Mouse (Mus musculus) CH12.LX (cell line): ENCODE data around the gene Kif26b. TPM values are rescaled to one million over a fixed set of nuclear protein-coding genes. Genes with fewer than 3 reads are reported as not detected.

Source experiments
- DNase-seq: peaks from one replicate; pipeline ENCODE4 v3.0.0-alpha.2; 2013; ENCODE audit errors: extremely low read depth
- H3K27ac ChIP-seq: 2 replicates; pipeline ENCODE4 v1.5.1; 2012; ENCODE audit warnings: low read depth, mild to moderate bottlenecking, control low read depth, moderate library complexity; ENCODE audit not compliant: insufficient read depth
- H3K27me3 ChIP-seq: replicated peaks from 2 replicates; pipeline ENCODE3; 2012; ENCODE audit warnings: inconsistent platforms
- H3K36me3 ChIP-seq, 2 experiments: replicated peaks in 1 of 2; 2 replicates each; pipeline versions ENCODE3 to v1.6.1; 2012; ENCODE audit warnings: inconsistent platforms in 1 of 2, low read length in 1 of 2, mild to moderate bottlenecking in 1 of 2, mixed read lengths in 1 of 2, moderate library complexity in 1 of 2; ENCODE audit not compliant: control insufficient read depth in 1 of 2, insufficient read depth in 1 of 2
- H3K4me1 ChIP-seq, 2 experiments: 2 replicates each; pipeline ENCODE4 v1.6.1; 2012; ENCODE audit warnings: inconsistent platforms in 1 of 2, moderate library complexity in 1 of 2; ENCODE audit not compliant: insufficient read depth in 2 of 2, control insufficient read depth in 1 of 2
- H3K4me2 ChIP-seq: 2 replicates; pipeline ENCODE4 v1.6.1; 2012; ENCODE audit warnings: low read depth, mild to moderate bottlenecking, control low read depth; ENCODE audit not compliant: poor library complexity, insufficient read depth, severe bottlenecking
- H3K4me3 ChIP-seq, 3 experiments: fragments of 150-350 bp in 1 of 3; sonication (generic) in 1 of 3; replicated peaks in 1 of 3; 2 replicates each; pipeline versions ENCODE3 to v1.5.1; 2011 to 2012; ENCODE audit warnings: low read depth in 2 of 3, low read length in 2 of 3, mild to moderate bottlenecking in 2 of 3, moderate library complexity in 2 of 3, control low read depth in 1 of 3, improper control_type of control experiment in 1 of 3, inconsistent platforms in 1 of 3, mixed read lengths in 1 of 3; ENCODE audit not compliant: poor library complexity in 1 of 3
- H3K79me2 ChIP-seq: replicated peaks from 2 replicates; pipeline ENCODE4 v1.6.1; 2012; ENCODE audit warnings: mild to moderate bottlenecking, moderate library complexity; ENCODE audit not compliant: control insufficient read depth, poor library complexity, insufficient read depth, severe bottlenecking; ENCODE audit errors: extremely low read depth
- H3K9ac ChIP-seq: 2 replicates; pipeline ENCODE4 v1.6.1; 2012; ENCODE audit warnings: low read depth, mild to moderate bottlenecking, control low read depth, moderate library complexity; ENCODE audit not compliant: insufficient read depth
- H3K9me3 ChIP-seq: replicated peaks from 2 replicates; pipeline ENCODE3; 2012; ENCODE audit warnings: low read length, inconsistent platforms, mixed read lengths
- BHLHE40 ChIP-seq: IDR thresholded peaks from 2 replicates; pipeline ENCODE4 v1.6.1; 2011; ENCODE audit warnings: mild to moderate bottlenecking, low read depth, low read length, improper control_type of control experiment
- CHD1 ChIP-seq: IDR thresholded peaks from 2 replicates; pipeline ENCODE4 v1.6.1; 2012; ENCODE audit warnings: low read depth, low read length, improper control_type of control experiment, inconsistent platforms
- ELF1 ChIP-seq: IDR thresholded peaks from 2 replicates; pipeline ENCODE4 v1.6.1; 2014; ENCODE audit warnings: low read depth, mild to moderate bottlenecking, inconsistent platforms, low read length, improper control_type of control experiment
- GABPA ChIP-seq: IDR thresholded peaks from 2 replicates; pipeline ENCODE4 v1.6.1; 2012; ENCODE audit warnings: low read depth, low read length, improper control_type of control experiment, inconsistent platforms; ENCODE audit not compliant: insufficient replicate concordance
- IRF4 ChIP-seq: IDR thresholded peaks from 2 replicates; pipeline ENCODE4 v1.6.1; 2014; ENCODE audit warnings: low read depth, mild to moderate bottlenecking, inconsistent platforms, low read length, improper control_type of control experiment
- MAFK ChIP-seq: IDR thresholded peaks from 2 replicates; pipeline ENCODE4 v1.6.1; 2011; ENCODE audit warnings: low read length, improper control_type of control experiment; ENCODE audit not compliant: insufficient replicate concordance
- NRF1 ChIP-seq: IDR thresholded peaks from 2 replicates; pipeline ENCODE4 v1.6.1; 2014; ENCODE audit warnings: low read depth, mild to moderate bottlenecking, inconsistent platforms, low read length, improper control_type of control experiment, moderate library complexity
- RCOR1 ChIP-seq: conservative IDR thresholded peaks from 2 replicates; pipeline ENCODE4 v1.6.1; 2012; ENCODE audit warnings: low read depth, mild to moderate bottlenecking, inconsistent platforms, low read length, improper control_type of control experiment
- TCF12 ChIP-seq: IDR thresholded peaks from 2 replicates; pipeline ENCODE4 v1.6.1; 2014; ENCODE audit warnings: low read depth, mild to moderate bottlenecking, inconsistent platforms, low read length, improper control_type of control experiment
- USF1 ChIP-seq: IDR thresholded peaks from 2 replicates; pipeline ENCODE4 v1.6.1; 2014; ENCODE audit warnings: low read depth, mild to moderate bottlenecking, inconsistent platforms, low read length, improper control_type of control experiment
- USF2 ChIP-seq: conservative IDR thresholded peaks from 2 replicates; pipeline ENCODE4 v1.6.1; 2011; ENCODE audit warnings: low read depth, low read length, improper control_type of control experiment
- ZKSCAN1 ChIP-seq: IDR thresholded peaks from 2 replicates; pipeline ENCODE4 v1.6.1; 2012; ENCODE audit warnings: low read depth, inconsistent platforms, low read length, improper control_type of control experiment, borderline replicate concordance
- ZMIZ1 ChIP-seq: IDR thresholded peaks from 2 replicates; pipeline ENCODE4 v1.6.1; 2012; ENCODE audit warnings: low read depth, mild to moderate bottlenecking, inconsistent platforms, low read length, improper control_type of control experiment
- ZNF384 ChIP-seq: IDR thresholded peaks from 2 replicates; pipeline ENCODE4 v1.6.1; 2012; ENCODE audit warnings: low read depth, low read length, improper control_type of control experiment, inconsistent platforms
- dilution Hi-C: fragments of 300-500 bp; cut with MboI; formaldehyde crosslinking; loops from 2 replicates; pipeline ENCODE4 v1.14.3; 2020; ENCODE audit warnings: low sequenced_read_pairs; ENCODE audit not compliant: extremely low pct_unique_long_range_greater_than_20kb, extremely low pct_ligation_motif_present
- in situ Hi-C: fragments of 300-500 bp; cut with MboI; formaldehyde crosslinking; loops from 3 replicates; pipeline ENCODE4 v1.14.3; 2019; ENCODE audit warnings: low sequenced_read_pairs, low pct_ligation_motif_present, low pct_unique_long_range_greater_than_20kb, mixed read lengths
- polyA plus RNA-seq: library from polyadenylated mRNA; unstranded; fragments of >175 nt; gene quantifications from 2 replicates; pipeline ENCODE4 v1.2.1, GENCODE M21; 2012; ENCODE audit warnings: low read depth; ENCODE audit not compliant: insufficient read length
- total RNA-seq, 2 experiments: library from RNA; depleted of rRNA; stranded (reverse); fragments of 300-350 nt in 1 of 2; fragments of >200 nt in 1 of 2; gene quantifications; 2 replicates each; pipeline ENCODE4 v1.2.3; 2012 to 2014

Gene Kif26b
- total and polyA plus RNA-seq, 3 experiments = 0.09 TPM; not detected in 2

DNA sequence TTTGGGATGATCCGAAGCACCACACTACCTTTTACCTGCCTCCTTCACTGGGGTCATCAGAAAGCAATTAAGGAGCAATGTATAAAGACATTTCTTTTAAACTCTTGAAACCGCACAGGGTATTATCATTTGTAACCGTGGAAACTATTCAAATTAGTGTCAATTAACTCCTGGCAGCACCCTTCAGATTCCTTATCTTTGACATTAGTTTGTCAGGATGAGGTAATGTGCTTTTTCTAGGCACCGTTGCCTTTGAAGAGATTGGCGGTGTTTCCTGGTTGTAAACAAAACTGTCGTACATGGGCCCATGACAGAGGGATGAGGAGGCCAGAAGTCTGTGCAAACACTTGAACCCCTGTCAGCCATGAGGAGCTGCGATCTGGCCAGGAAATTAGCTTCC lies 102.9 kb downstream of the Kif26b start:
- in situ Hi-C loops (no loop called here), dilution Hi-C loops (no loop called here)
- Histone ChIP-seq H3K4me3 (no peak overlapping the region), H3K36me3 (no peaks in the 10 kb centered on the region), H3K27me3 (no peaks in the 10 kb centered on the region), H3K9ac (no peak overlapping the region), H3K4me1 (no peaks in the 10 kb centered on the region), H3K79me2 (no peaks in the 10 kb centered on the region), H3K9me3 (no peaks in the 10 kb centered on the region), H3K4me2 (no peak overlapping the region), H3K27ac (no peak overlapping the region)
- no peak for TF ChIP-seq ELF1
- no peak for TF ChIP-seq USF1
- TF ChIP-seq GABPA = no peak
- TF ChIP-seq ZNF384 = no peak
- no peak for TF ChIP-seq TCF12
- no peak for TF ChIP-seq ZMIZ1
- DNase-seq = no peak

DNA sequence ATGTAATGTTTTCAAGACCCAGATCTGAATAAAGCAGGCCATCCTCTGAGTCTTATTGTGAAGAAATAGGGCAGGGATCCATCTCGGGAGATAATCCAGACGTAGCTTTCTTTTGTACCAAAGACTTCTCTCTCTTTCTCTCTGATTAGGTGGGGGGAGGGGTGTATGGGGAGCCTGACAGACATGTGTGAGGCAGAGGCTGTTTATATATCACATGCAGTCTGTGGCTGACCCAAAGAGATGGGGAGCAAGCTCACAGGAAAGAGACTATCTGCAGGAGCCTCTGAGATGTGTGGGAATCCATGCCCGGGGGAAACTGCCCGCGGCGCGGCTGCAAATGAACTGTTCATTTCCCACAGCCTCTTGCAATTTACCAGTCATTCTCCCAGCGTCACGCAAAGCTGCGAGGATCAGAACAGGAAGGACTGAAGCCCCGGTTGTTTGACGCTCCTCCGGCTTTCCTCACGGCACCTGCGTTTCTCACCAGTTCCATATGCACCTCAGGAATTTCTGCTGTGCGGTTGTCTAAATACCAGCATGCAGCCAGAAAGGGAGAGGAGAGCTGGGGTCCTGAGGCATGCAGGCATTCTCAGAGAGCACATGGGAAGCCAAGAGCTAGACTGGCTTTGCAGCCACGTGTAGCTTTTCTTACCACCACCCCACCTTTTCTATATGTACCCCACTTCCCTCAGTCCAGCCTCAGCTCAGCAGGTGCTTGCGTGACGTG lies 105.6 kb downstream of the Kif26b start:
- no peaks in the 10 kb centered on the region for H3K79me2 ChIP-seq
- no peak overlapping the region for H3K9ac ChIP-seq
- no peaks in the 10 kb centered on the region for H3K9me3 ChIP-seq
- in situ Hi-C loops = no loop called here
- no peaks in the 10 kb centered on the region for H3K4me1 ChIP-seq
- DNase-seq = no peak
- dilution Hi-C loops = no loop called here
- TF ChIP-seq RCOR1 (no peak), MAFK (no peak), NRF1 (no peak), IRF4 (no peak), ZKSCAN1 (no peak), USF2 (no peak), GABPA (no peak), CHD1 (no peak), BHLHE40 (no peak)
- no peaks in the 10 kb centered on the region for H3K27me3 ChIP-seq
- H3K4me3 ChIP-seq = no peak overlapping the region
- no peaks in the 10 kb centered on the region for H3K36me3 ChIP-seq
- H3K27ac ChIP-seq = no peak overlapping the region
- H3K4me2 ChIP-seq = no peak overlapping the region
